Mouse (Mus musculus): ENCODE data around the gene Rapgef4.
"Not testable (repeated sequence)": the region's sequence is repeated elsewhere in the genome, so short reads cannot be mapped to it uniquely, and the experiment has no call there.

Rapgef4 gene

GRCm38 (mm10) chr2:72125786-72126185 lies 144.7 kb downstream of the Rapgef4 start:
- no peak for DNase-seq

- no peak for DNase-seq
Observed at GRCm38 (mm10) chr2:72126411-72126810, 145.4 kb downstream of the Rapgef4 start.

- no peak for DNase-seq
Observed at GRCm38 (mm10) chr2:72129612-72130311, 148.7 kb downstream of the Rapgef4 start.

GRCm38 (mm10) chr2:72132222-72132621 lies 151.2 kb downstream of the Rapgef4 start:
- DNase-seq, result no peak

- DNase-seq, result no peak
Observed at GRCm38 (mm10) chr2:72136045-72136444, 155.0 kb downstream of the Rapgef4 start.

- DNase-seq, result peak; percentile 47 to 58
Observed at GRCm38 (mm10) chr2:72136486-72137264, 155.6 kb downstream of the Rapgef4 start.

- no peak for DNase-seq
Observed at GRCm38 (mm10) chr2:72139863-72140845, 159.1 kb downstream of the Rapgef4 start.

GRCm38 (mm10) chr2:72141091-72141490 lies 160.1 kb downstream of the Rapgef4 start:
- DNase-seq, result no peak

- not testable (repeated sequence) for DNase-seq
Observed at GRCm38 (mm10) chr2:72141732-72142131, 160.7 kb downstream of the Rapgef4 start.

GRCm38 (mm10) chr2:72143413-72143812 lies 162.4 kb downstream of the Rapgef4 start:
- no peak for DNase-seq

- DNase-seq, result no peak
Observed at GRCm38 (mm10) chr2:72144576-72145200, 163.6 kb downstream of the Rapgef4 start.

GRCm38 (mm10) chr2:72145281-72145875 lies 164.3 kb downstream of the Rapgef4 start:
- DNase-seq, result peak; percentile 31 to 36

- DNase-seq, result no peak
Observed at GRCm38 (mm10) chr2:72146061-72146460, 165.0 kb downstream of the Rapgef4 start.

GRCm38 (mm10) chr2:72147246-72147645 lies 166.2 kb downstream of the Rapgef4 start:
- peak in 1 of 2 experiments; percentile 29 for DNase-seq

GRCm38 (mm10) chr2:72147695-72148094 lies 166.7 kb downstream of the Rapgef4 start:
- DNase-seq, result no peak

- peak in 1 of 2 experiments; percentile 30 for DNase-seq
Observed at GRCm38 (mm10) chr2:72148647-72149046, 167.6 kb downstream of the Rapgef4 start.

- DNase-seq, result peak in 1 of 2 experiments; percentile 50
Observed at GRCm38 (mm10) chr2:72149059-72149458, 168.0 kb downstream of the Rapgef4 start.

GRCm38 (mm10) chr2:72151792-72152554 lies 170.9 kb downstream of the Rapgef4 start:
- DNase-seq, result no peak

GRCm38 (mm10) chr2:72152746-72153145 lies 171.7 kb downstream of the Rapgef4 start:
- DNase-seq, result no peak

- DNase-seq, result no peak
Observed at GRCm38 (mm10) chr2:72153851-72154250, 172.8 kb downstream of the Rapgef4 start.

Data from lung, adult 18-20 months (tissue).